Mouse (Mus musculus) midbrain, embryonic 10.5 days (tissue): ENCODE data around the gene Gm8653. TPM values are rescaled to one million over a fixed set of nuclear protein-coding genes. Genes with fewer than 3 reads are reported as not detected.
"Not testable (repeated sequence)": the region's sequence is repeated elsewhere in the genome, so short reads cannot be mapped to it uniquely, and the experiment has no call there.

ENCODE experiments used
- DNase-seq: peaks from one replicate; pipeline ENCODE4 v3.0.0-alpha.2; 2017; ENCODE audit warnings: low spot score
- H3K27ac ChIP-seq: fragments of 300-500 bp; sonication (generic); replicated peaks from 2 replicates; pipeline ENCODE4 v1.5.1; 2016; ENCODE audit warnings: mild to moderate bottlenecking
- H3K27me3 ChIP-seq: fragments of 300-500 bp; sonication (generic); 2 replicates; pipeline ENCODE4 v1.6.1; 2016; ENCODE audit warnings: low read depth, mild to moderate bottlenecking; ENCODE audit not compliant: poor library complexity, severe bottlenecking
- H3K36me3 ChIP-seq: fragments of 300-500 bp; sonication (generic); 2 replicates; pipeline ENCODE4 v1.6.1; 2016; ENCODE audit warnings: mild to moderate bottlenecking, moderate library complexity
- H3K4me1 ChIP-seq: fragments of 300-500 bp; sonication (generic); 2 replicates; pipeline ENCODE4 v1.6.1; 2016
- H3K4me3 ChIP-seq: fragments of 300-500 bp; sonication (generic); 2 replicates; pipeline ENCODE4 v1.5.1; 2016; ENCODE audit warnings: mild to moderate bottlenecking, moderate library complexity
- H3K9me3 ChIP-seq: fragments of 300-500 bp; sonication (generic); replicated peaks from 2 replicates; pipeline ENCODE4 v1.6.1; 2016; ENCODE audit warnings: mild to moderate bottlenecking
- WGBS: fragments of 180-500 bp; shearing (Covaris S2); methylation state at CpG from one replicate; pipeline ENCODE4 v1.1.7; 2016; 5-methylcytosine and 5-hydroxymethylcytosine counted together
- polyA plus RNA-seq: library from polyadenylated mRNA; unstranded; fragments of >200 nt; fragmentation: Nextera tagmentation; extraction: Ambion mirVana; gene quantifications from 2 replicates; pipeline ENCODE4 v1.2.1, GENCODE M21; 2016

Gene Gm8653
- polyA plus RNA-seq: not detected in 2 replicates

- no CpG with 5 or more reads among the region's 2 CpGs for whole genome bisulfite sequencing
- not testable (repeated sequence) for DNase-seq
These were observed at the start of gene Gm8653 for GRCm38 (mm10) chr7:22201164-22201563. Gm8653 (minus strand) TSS chr7:22201264.

GRCm38 (mm10) chr7:22229384-22229783, 28.3 kb upstream of the Gm8653 start, which contains the start of gene Gm8453:
Gm8453 (minus strand) TSS chr7:22229484.
- not testable (repeated sequence) for H3K27ac ChIP-seq
- 35% methylated on average over 2 of the region's 2 CpGs for WGBS

More at GRCm38 (mm10) chr7:22201164-22201563, at the start of gene Gm8653:
- not testable (repeated sequence) for H3K4me3 ChIP-seq, H3K36me3 ChIP-seq, H3K27me3 ChIP-seq, H3K27ac ChIP-seq, H3K4me1 ChIP-seq, H3K9me3 ChIP-seq

GRCm38 (mm10) chr7:22189077-22189476, 12.0 kb downstream of the Gm8653 start, which contains the start of gene Vmn1r143:
Vmn1r143 (plus strand) TSS chr7:22189377.
- DNase-seq, H3K9me3 ChIP-seq, H3K4me3 ChIP-seq, H3K4me1 ChIP-seq, H3K36me3 ChIP-seq, H3K27ac ChIP-seq, H3K27me3 ChIP-seq: not testable (repeated sequence)
- WGBS: no CpG with 5 or more reads among the region's 3 CpGs

More at GRCm38 (mm10) chr7:22229384-22229783, 28.3 kb upstream of the Gm8653 start, which contains the start of gene Gm8453:
- not testable (repeated sequence) for DNase-seq, H3K36me3 ChIP-seq, H3K27me3 ChIP-seq, H3K4me3 ChIP-seq, H3K9me3 ChIP-seq, H3K4me1 ChIP-seq

GRCm38 (mm10) chr7:22163935-22164334, 37.1 kb downstream of the Gm8653 start, which contains the start of gene Vmn1r142:
Vmn1r142 (minus strand) TSS chr7:22164035.
- WGBS: no CpG with 5 or more reads among the region's 3 CpGs
- H3K4me1 ChIP-seq, H3K27me3 ChIP-seq, DNase-seq, H3K4me3 ChIP-seq, H3K27ac ChIP-seq, H3K36me3 ChIP-seq, H3K9me3 ChIP-seq: not testable (repeated sequence)

Other genes with a start within 250 kb of the Gm8653 start
- not detected in 2 replicates for gene Vmn1r137, start 206.7 kb downstream of the Gm8653 start, polyA plus RNA-seq
- not detected in 2 replicates for gene Vmn1r138, start 172.4 kb downstream of the Gm8653 start, polyA plus RNA-seq
- not detected in 2 replicates for gene Gm6176, start 145.0 kb downstream of the Gm8653 start, polyA plus RNA-seq
- not detected in 2 replicates for gene Vmn1r139, start 132.2 kb downstream of the Gm8653 start, polyA plus RNA-seq
- gene Gm16451, start 83.0 kb downstream of the Gm8653 start, polyA plus RNA-seq: not detected in 2 replicates
- not detected in 2 replicates for gene Gm10666, start 66.5 kb downstream of the Gm8653 start, polyA plus RNA-seq
- not detected in 2 replicates for gene Vmn1r142, start 37.2 kb downstream of the Gm8653 start, polyA plus RNA-seq
- not detected in 2 replicates for gene Vmn1r143, start 11.9 kb downstream of the Gm8653 start, polyA plus RNA-seq
- gene Gm8453, start 28.2 kb upstream of the Gm8653 start, polyA plus RNA-seq: not detected in 2 replicates
- not detected in 2 replicates for gene Gm4187, start 128.5 kb upstream of the Gm8653 start, polyA plus RNA-seq
- not detected in 2 replicates for gene Gm8660, start 169.8 kb upstream of the Gm8653 start, polyA plus RNA-seq
- gene Vmn1r148, start 212.3 kb upstream of the Gm8653 start, polyA plus RNA-seq: not detected in 2 replicates
- gene Vmn1r149, start 237.0 kb upstream of the Gm8653 start, polyA plus RNA-seq: not detected in 2 replicates